Mouse (Mus musculus): ENCODE measurements at regions not wholly inside any gene's neighbourhood (a gene's known extent, or its start where the extent isn't known, plus 50 kb on each side); places are given as distances from the start of the nearest gene placed in this dataset.
"Not testable (repeated sequence)": the region's sequence is repeated elsewhere in the genome, so short reads cannot be mapped to it uniquely, and the experiment has no call there.

DNA sequence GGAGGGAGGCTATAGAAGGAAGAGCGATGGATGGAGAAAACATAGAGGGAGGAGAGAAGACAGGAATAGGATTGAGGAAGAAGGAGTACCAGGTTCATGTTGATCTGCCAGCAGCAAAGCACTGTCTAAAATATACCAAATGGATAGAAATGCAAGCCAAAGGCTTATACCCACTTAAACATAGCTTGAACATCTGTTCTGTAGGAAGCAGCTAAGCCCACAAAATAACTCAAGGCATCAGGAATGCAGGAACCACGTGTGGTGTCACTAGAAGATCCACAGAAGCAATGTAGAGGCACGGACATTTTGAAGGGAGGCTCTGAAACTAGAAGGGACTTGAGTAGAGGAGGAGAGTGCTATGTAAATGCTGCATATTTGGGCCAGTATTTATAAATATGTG lies 78.9 kb downstream of the Smgc start:
- no peak for DNase-seq

GRCm38 (mm10) chr15:91917877-91918276 lies 79.8 kb downstream of the Smgc start:
- DNase-seq, result no peak

DNA sequence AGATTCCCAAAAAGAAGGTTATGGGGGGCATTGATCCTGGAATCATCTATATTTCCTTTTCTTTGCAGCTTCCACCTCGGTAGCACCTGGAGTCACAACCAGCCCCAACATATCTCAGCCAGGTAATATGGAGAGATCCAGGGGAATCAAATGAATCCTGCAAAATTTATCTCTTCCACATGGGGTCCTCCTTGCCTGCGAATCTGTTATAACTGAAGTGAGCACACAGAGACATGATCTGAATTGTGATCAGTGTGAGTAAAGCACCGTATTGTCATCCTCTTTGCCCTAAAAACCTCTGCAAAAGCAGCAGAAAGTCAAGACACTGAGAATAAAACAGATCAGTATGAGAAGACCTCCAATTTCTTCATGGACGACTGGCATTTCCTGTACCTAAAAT lies 86.5 kb downstream of the Smgc start:
- no peak for DNase-seq

DNA sequence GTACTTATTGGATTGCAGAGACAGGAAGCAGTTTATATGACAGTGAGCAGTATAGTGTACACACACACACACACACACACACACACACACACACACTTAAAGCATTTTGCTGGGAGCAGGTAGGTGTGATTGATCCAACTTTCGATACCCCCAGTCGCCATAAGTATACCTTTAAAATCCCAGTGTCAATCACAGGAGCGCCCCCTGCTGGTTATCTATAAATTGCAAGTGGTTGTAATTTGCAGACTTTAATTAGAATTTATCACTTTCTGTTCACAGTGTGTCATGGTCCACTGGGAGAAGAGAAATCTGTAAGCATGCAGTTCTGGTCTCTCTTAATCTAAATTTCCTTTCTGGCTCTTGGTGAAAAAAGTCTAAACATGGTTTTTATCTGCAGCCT lies 89.4 kb downstream of the Smgc start:
- peak; percentile 5 for DNase-seq

GRCm38 (mm10) chr15:91928511-91928910 lies 90.4 kb downstream of the Smgc start:
- DNase-seq, result no peak

GRCm38 (mm10) chr15:91957273-91957672 lies 93.7 kb upstream of the Cntn1 start:
- no peak for DNase-seq

- DNase-seq, result no peak
Observed at GRCm38 (mm10) chr15:91965172-91965571, 85.8 kb upstream of the Cntn1 start.

DNA sequence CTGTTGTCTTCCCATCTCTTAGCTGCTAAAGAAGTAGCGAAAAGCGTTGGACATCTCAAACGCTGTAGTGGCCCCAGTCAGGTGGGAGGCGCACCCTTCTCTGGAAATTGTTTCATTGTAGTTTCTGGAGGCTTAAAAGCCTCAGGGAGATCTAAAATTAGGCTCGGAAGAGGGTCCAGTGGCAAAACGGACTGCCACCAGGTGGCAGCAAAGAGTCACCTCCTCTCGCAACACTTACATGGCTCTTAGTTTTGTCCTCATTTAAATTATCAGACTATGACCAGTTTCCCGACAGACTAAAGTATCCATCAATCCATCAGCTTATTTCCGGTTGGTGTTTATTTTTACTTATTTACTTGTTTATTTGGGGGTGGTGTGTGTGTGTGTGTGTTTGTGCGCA lies 81.6 kb upstream of the Cntn1 start:
- DNase-seq, result peak; percentile 47

- DNase-seq, result no peak
Observed at GRCm38 (mm10) chr15:91971411-91971810, 79.6 kb upstream of the Cntn1 start.

- DNase-seq, result no peak
Observed at GRCm38 (mm10) chr15:91971846-91972245, 79.1 kb upstream of the Cntn1 start.

DNA sequence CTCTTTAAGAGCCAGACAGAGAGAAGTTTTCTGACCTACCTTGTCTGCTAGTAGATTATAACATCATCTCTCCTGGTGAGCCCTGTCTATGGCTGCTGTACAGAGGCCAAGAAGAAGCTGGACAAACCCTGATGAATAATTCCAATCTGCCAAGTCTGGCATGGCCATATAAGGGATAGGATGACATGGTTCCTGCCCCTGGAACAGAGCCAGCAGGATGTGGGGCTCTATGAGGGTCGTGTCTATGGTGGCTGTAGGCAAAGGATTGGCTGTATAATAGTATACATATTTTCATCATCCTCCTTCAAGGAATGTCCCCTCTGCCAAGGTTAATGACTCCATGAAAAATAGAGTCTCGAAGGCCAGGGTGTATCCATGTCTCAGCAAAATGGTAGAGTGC lies 75.4 kb upstream of the Cntn1 start:
- no peak for DNase-seq

- not testable (repeated sequence) for DNase-seq
Observed at GRCm38 (mm10) chr15:91983186-91983585, 67.8 kb upstream of the Cntn1 start.

DNA sequence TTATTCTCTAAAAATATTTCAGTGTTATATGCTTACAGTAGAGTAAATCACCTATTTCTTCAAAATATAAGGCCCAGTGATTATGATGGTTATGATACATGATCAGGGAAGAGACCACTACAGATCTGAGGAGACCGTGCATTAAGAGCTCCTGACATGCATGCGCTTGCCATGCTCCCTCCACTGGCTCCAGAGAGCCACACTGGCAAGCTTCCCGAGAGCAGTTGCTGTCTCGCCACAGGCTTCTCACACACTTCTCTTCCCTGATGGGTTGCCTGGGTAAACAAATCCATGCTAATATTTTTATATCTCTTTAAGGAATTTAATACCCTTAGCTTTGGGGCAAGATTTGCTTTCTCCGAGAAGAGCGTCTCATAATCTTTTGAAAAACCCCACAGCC lies 50.9 kb upstream of the Cntn1 start:
- no peak for DNase-seq
